Mouse (Mus musculus) heart, embryonic 15.5 days (tissue): ENCODE measurements around the gene Cnnm3. TPM values are rescaled to one million over a fixed set of nuclear protein-coding genes. Genes with fewer than 3 reads are reported as not detected.
A peak's percentile ranks its signal among the peaks of the same experiment; 100 is the strongest.

ENCODE experiments used
- ATAC-seq: fragments of 200-750 bp; cut with Nextera tagmentation; replicated peaks from 2 replicates; pipeline ENCODE4 v1.8.0; 2017; ENCODE audit warnings: low read depth, moderate TSS enrichment; ENCODE audit not compliant: insufficient number of reproducible peaks, insufficient read depth, low FRiP score
- H3K27ac ChIP-seq: fragments of 300-500 bp; sonication (generic); 2 replicates; pipeline ENCODE4 v1.5.1; 2015; ENCODE audit warnings: mild to moderate bottlenecking, inconsistent platforms
- H3K27me3 ChIP-seq: fragments of 300-500 bp; sonication (generic); 2 replicates; pipeline ENCODE4 v1.6.1; 2015; ENCODE audit warnings: inconsistent platforms
- H3K36me3 ChIP-seq: fragments of 300-500 bp; sonication (generic); 2 replicates; pipeline ENCODE4 v1.6.1; 2015; ENCODE audit warnings: mild to moderate bottlenecking, inconsistent platforms
- H3K4me1 ChIP-seq: fragments of 300-500 bp; sonication (generic); replicated peaks from 2 replicates; pipeline ENCODE4 v1.6.1; 2015; ENCODE audit warnings: inconsistent platforms
- H3K4me2 ChIP-seq: fragments of 300-500 bp; sonication (generic); 2 replicates; pipeline ENCODE4 v1.6.1; 2015; ENCODE audit warnings: inconsistent platforms, mild to moderate bottlenecking, moderate library complexity
- H3K4me3 ChIP-seq: fragments of 300-500 bp; sonication (generic); 2 replicates; pipeline ENCODE4 v1.5.1; 2015; ENCODE audit warnings: mild to moderate bottlenecking, inconsistent platforms
- H3K9ac ChIP-seq: fragments of 300-500 bp; sonication (generic); 2 replicates; pipeline ENCODE4 v1.6.1; 2015; ENCODE audit warnings: mild to moderate bottlenecking, inconsistent platforms
- H3K9me3 ChIP-seq: fragments of 300-500 bp; sonication (generic); replicated peaks from 2 replicates; pipeline ENCODE4 v1.6.1; 2016; ENCODE audit warnings: inconsistent platforms
- WGBS: fragments of 180-500 bp; shearing (Covaris S2); methylation state at CpG from one replicate; pipeline ENCODE4 v1.1.7; 2015; ENCODE audit warnings: mixed read lengths; 5-methylcytosine and 5-hydroxymethylcytosine counted together
- polyA plus RNA-seq: library from polyadenylated mRNA; unstranded; fragments of >200 nt; fragmentation: Nextera tagmentation; extraction: Ambion mirVana; gene quantifications from 2 replicates; pipeline ENCODE4 v1.2.1, GENCODE M21; 2015

Gene Cnnm3
- polyA plus RNA-seq, 1 experiment from 2014 or later: 2.4 TPM

- 84% methylated on average over 10 of the region's 10 CpGs for WGBS
- Histone ChIP-seq H3K4me2 (no peak overlapping the region), H3K9me3 (no peaks in the 10 kb centered on the region), H3K4me1 (peaks cover 63% of the 10 kb centered on the region), H3K9ac (no peak overlapping the region), H3K27ac (no peak overlapping the region), H3K27me3 (no peaks in the 10 kb centered on the region), H3K36me3 (peaks cover 20% of the 10 kb centered on the region), H3K4me3 (no peak overlapping the region)
- ATAC-seq: no peak
These were observed 15.2 kb downstream of the Cnnm3 start for GRCm38 (mm10) chr1:36526903-36527302.

GRCm38 (mm10) chr1:36528351-36528750 lies 16.7 kb downstream of the Cnnm3 start:
- Histone ChIP-seq H3K9me3 (no peaks in the 10 kb centered on the region), H3K27ac (no peak overlapping the region), H3K27me3 (no peaks in the 10 kb centered on the region), H3K4me2 (no peak overlapping the region), H3K4me3 (no peak overlapping the region), H3K4me1 (peaks cover 58% of the 10 kb centered on the region), H3K9ac (no peak overlapping the region), H3K36me3 (peaks cover 16% of the 10 kb centered on the region)
- ATAC-seq: no peak
- WGBS: 6% methylated on average over 1 of the region's 1 CpGs

GRCm38 (mm10) chr1:36529274-36529673 lies 17.6 kb downstream of the Cnnm3 start:
- 84% methylated on average over 4 of the region's 4 CpGs for WGBS
- no peak for ATAC-seq
- Histone ChIP-seq H3K9me3 (no peaks in the 10 kb centered on the region), H3K27me3 (no peaks in the 10 kb centered on the region), H3K4me2 (no peak overlapping the region), H3K4me1 (peaks cover 58% of the 10 kb centered on the region), H3K9ac (no peak overlapping the region), H3K36me3 (peaks cover 16% of the 10 kb centered on the region), H3K27ac (no peak overlapping the region), H3K4me3 (no peak overlapping the region)

GRCm38 (mm10) chr1:36529875-36530274 lies 18.2 kb downstream of the Cnnm3 start:
- Histone ChIP-seq H3K27me3 (no peaks in the 10 kb centered on the region), H3K36me3 (peaks cover 10% of the 10 kb centered on the region), H3K9ac (no peak overlapping the region), H3K27ac (peak overlapping the region; percentile 61), H3K9me3 (no peaks in the 10 kb centered on the region), H3K4me3 (no peak overlapping the region), H3K4me2 (no peak overlapping the region), H3K4me1 (peaks cover 61% of the 10 kb centered on the region)
- no peak for ATAC-seq
- 94% methylated on average over 4 of the region's 4 CpGs for WGBS

- no peak overlapping the region for H3K4me2 ChIP-seq
- H3K4me1 ChIP-seq: peaks cover 68% of the 10 kb centered on the region
- peaks cover 4% of the 10 kb centered on the region for H3K36me3 ChIP-seq
- H3K9ac ChIP-seq: no peak overlapping the region
- H3K27me3 ChIP-seq: no peaks in the 10 kb centered on the region
- no peak overlapping the region for H3K4me3 ChIP-seq
- 66% methylated on average over 8 of the region's 8 CpGs for WGBS
- H3K9me3 ChIP-seq: no peaks in the 10 kb centered on the region
- no peak for ATAC-seq
- peak overlapping the region; percentile 61 for H3K27ac ChIP-seq
These were observed 18.8 kb downstream of the Cnnm3 start for GRCm38 (mm10) chr1:36530485-36530884.

- ATAC-seq: no peak
- H3K27ac ChIP-seq: peak overlapping the region; percentile 61
- WGBS: 84% methylated on average over 7 of the region's 7 CpGs
These were observed 19.3 kb downstream of the Cnnm3 start for GRCm38 (mm10) chr1:36530962-36531361.

GRCm38 (mm10) chr1:36531461-36531860 lies 19.8 kb downstream of the Cnnm3 start:
- no peaks in the 10 kb centered on the region for H3K36me3 ChIP-seq
- no peaks in the 10 kb centered on the region for H3K27me3 ChIP-seq
- no peaks in the 10 kb centered on the region for H3K9me3 ChIP-seq
- 0 out of 2 replicates have a peak overlapping the region, but pooled peaks have one; percentile 19 for H3K9ac ChIP-seq
- no peak overlapping the region for H3K4me3 ChIP-seq
- ATAC-seq: no peak
- peaks cover 77% of the 10 kb centered on the region for H3K4me1 ChIP-seq
- H3K27ac ChIP-seq: peak overlapping the region; percentile 61
- no peak overlapping the region for H3K4me2 ChIP-seq
- WGBS: 61% methylated on average over 12 of the region's 12 CpGs

More at GRCm38 (mm10) chr1:36530962-36531361, 19.3 kb downstream of the Cnnm3 start:
- Histone ChIP-seq H3K36me3 (no peaks in the 10 kb centered on the region), H3K4me2 (no peak overlapping the region), H3K9me3 (no peaks in the 10 kb centered on the region), H3K27me3 (no peaks in the 10 kb centered on the region), H3K4me3 (no peak overlapping the region), H3K9ac (no peak overlapping the region), H3K4me1 (peaks cover 72% of the 10 kb centered on the region)

- peaks cover 80% of the 10 kb centered on the region for H3K4me1 ChIP-seq
- no peak for ATAC-seq
- H3K4me3 ChIP-seq: no peak overlapping the region
- H3K36me3 ChIP-seq: 0 out of 2 replicates have a peak, but pooled peaks cover 4% of the 10 kb centered on the region
- no peaks in the 10 kb centered on the region for H3K27me3 ChIP-seq
- H3K27ac ChIP-seq: peak overlapping the region; percentile 92
- WGBS: 68% methylated on average over 6 of the region's 6 CpGs
- no peak overlapping the region for H3K9ac ChIP-seq
- H3K9me3 ChIP-seq: no peaks in the 10 kb centered on the region
- H3K4me2 ChIP-seq: no peak overlapping the region
These were observed 21.9 kb downstream of the Cnnm3 start for GRCm38 (mm10) chr1:36533546-36533945.

GRCm38 (mm10) chr1:36534595-36535058 lies 23.0 kb downstream of the Cnnm3 start:
- H3K36me3 ChIP-seq: 0 out of 2 replicates have a peak, but pooled peaks cover 4% of the 10 kb centered on the region
- no peaks in the 10 kb centered on the region for H3K9me3 ChIP-seq
- no peak overlapping the region; the same call in 1 of the 2 replicates for H3K4me2 ChIP-seq
- ATAC-seq: no peak
- H3K4me1 ChIP-seq: peaks cover 82% of the 10 kb centered on the region
- no peaks in the 10 kb centered on the region for H3K27me3 ChIP-seq
- no peak overlapping the region for H3K9ac ChIP-seq
- H3K27ac ChIP-seq: peak overlapping the region; percentile 92
- H3K4me3 ChIP-seq: no peak overlapping the region
- 46% methylated on average over 6 of the region's 6 CpGs for WGBS

GRCm38 (mm10) chr1:36535477-36536396 lies 24.1 kb downstream of the Cnnm3 start:
- H3K9ac ChIP-seq: 0 out of 2 replicates have a peak overlapping the region, but pooled peaks have one; percentile 5
- no peaks in the 10 kb centered on the region for H3K9me3 ChIP-seq
- peaks cover 12% of the 10 kb centered on the region; the same call in 1 of the 2 replicates for H3K36me3 ChIP-seq
- H3K4me3 ChIP-seq: no peak overlapping the region
- ATAC-seq: peak; percentile 59
- peak overlapping the region; percentile 92 for H3K27ac ChIP-seq
- peaks cover 74% of the 10 kb centered on the region for H3K4me1 ChIP-seq
- 62% methylated on average over 11 of the region's 11 CpGs for WGBS
- peak overlapping the region; percentile 16; the same call in 1 of the 2 replicates for H3K4me2 ChIP-seq
- no peaks in the 10 kb centered on the region for H3K27me3 ChIP-seq

- peaks cover 17% of the 10 kb centered on the region for H3K36me3 ChIP-seq
- no peaks in the 10 kb centered on the region for H3K9me3 ChIP-seq
- peak overlapping the region; percentile 92 for H3K27ac ChIP-seq
- H3K4me1 ChIP-seq: peaks cover 69% of the 10 kb centered on the region
- ATAC-seq: no peak
- no peak overlapping the region for H3K9ac ChIP-seq
- no peak overlapping the region for H3K4me3 ChIP-seq
- H3K4me2 ChIP-seq: no peak overlapping the region
- 37% methylated on average over 8 of the region's 8 CpGs for WGBS
- H3K27me3 ChIP-seq: no peaks in the 10 kb centered on the region
These were observed 24.7 kb downstream of the Cnnm3 start for GRCm38 (mm10) chr1:36536397-36536728.
